Mouse (Mus musculus) heart, postnatal 0 days (tissue): ENCODE data around the gene Cox6a2. TPM values are rescaled to one million over a fixed set of nuclear protein-coding genes. Genes with fewer than 3 reads are reported as not detected.
A peak's percentile ranks its signal among the peaks of the same experiment; 100 is the strongest.

ENCODE experiments used
- ATAC-seq: fragments of 200-750 bp; cut with Nextera tagmentation; 2 replicates; pipeline ENCODE4 v1.8.0; 2017; ENCODE audit warnings: low read depth, moderate number of reproducible peaks, moderate library complexity; ENCODE audit not compliant: insufficient read depth
- DNase-seq: peaks from one replicate; pipeline ENCODE4 v3.0.0-alpha.2; 2016; ENCODE audit warnings: low spot score
- H3K27ac ChIP-seq: fragments of 300-500 bp; sonication (generic); 2 replicates; pipeline ENCODE4 v1.5.1; 2014; ENCODE audit warnings: low read depth, mild to moderate bottlenecking
- H3K27me3 ChIP-seq: fragments of 300-500 bp; sonication (generic); 2 replicates; pipeline ENCODE4 v1.6.1; 2014; ENCODE audit warnings: low read length, mixed read lengths; ENCODE audit not compliant: control insufficient read depth, insufficient read depth
- H3K36me3 ChIP-seq: fragments of 300-500 bp; sonication (generic); replicated peaks from 2 replicates; pipeline ENCODE4 v1.6.1; 2014; ENCODE audit warnings: low read length, mixed read lengths; ENCODE audit not compliant: control insufficient read depth, insufficient read depth
- H3K4me1 ChIP-seq: fragments of 300-500 bp; sonication (generic); 2 replicates; pipeline ENCODE4 v1.6.1; 2014; ENCODE audit warnings: antibody characterized with exemption; ENCODE audit not compliant: control insufficient read depth, insufficient read depth
- H3K4me2 ChIP-seq: fragments of 300-500 bp; sonication (generic); 2 replicates; pipeline ENCODE4 v1.6.1; 2014; ENCODE audit warnings: low read depth, mild to moderate bottlenecking, low read length, moderate library complexity
- H3K4me3 ChIP-seq: fragments of 300-500 bp; sonication (generic); 2 replicates; pipeline ENCODE4 v1.5.1; 2014; ENCODE audit warnings: low read depth, low read length
- H3K9ac ChIP-seq: fragments of 300-500 bp; sonication (generic); replicated peaks from 2 replicates; pipeline ENCODE4 v1.6.1; 2014; ENCODE audit warnings: low read depth, low read length, mixed read lengths
- H3K9me3 ChIP-seq: fragments of 300-500 bp; sonication (generic); replicated peaks from 2 replicates; pipeline ENCODE4 v1.6.1; 2016; ENCODE audit warnings: low read length; ENCODE audit not compliant: control insufficient read depth
- CTCF ChIP-seq: IDR thresholded peaks from 2 replicates; pipeline ENCODE4 v1.5.1; 2016; ENCODE audit warnings: antibody characterized with exemption, control low read depth, low read depth
- EP300 ChIP-seq: IDR thresholded peaks from 2 replicates; pipeline ENCODE4 v1.6.1; 2016; ENCODE audit warnings: antibody characterized with exemption, low read depth
- WGBS: fragments of 180-500 bp; shearing (Covaris S2); extraction: QIAGEN DNeasy Blood & Tissue Kit; methylation state at CpG from one replicate; pipeline ENCODE4 v1.1.7; 2014; 5-methylcytosine and 5-hydroxymethylcytosine counted together
- polyA plus RNA-seq: library from polyadenylated mRNA; unstranded; fragments of >200 nt; fragmentation: Nextera tagmentation; extraction: Ambion mirVana; gene quantifications from 2 replicates; pipeline ENCODE4 v1.2.1, GENCODE M21; 2015
- total RNA-seq: library from RNA; depleted of rRNA; stranded (reverse); fragments of >200 nt; gene quantifications from 2 replicates; pipeline ENCODE4 v1.2.3, GENCODE M21; 2014; ENCODE audit warnings: low replicate concordance

Cox6a2 gene
- total and polyA plus RNA-seq, 2 experiments from 2014 or later, result 1,223 to 3,388 TPM

DNA sequence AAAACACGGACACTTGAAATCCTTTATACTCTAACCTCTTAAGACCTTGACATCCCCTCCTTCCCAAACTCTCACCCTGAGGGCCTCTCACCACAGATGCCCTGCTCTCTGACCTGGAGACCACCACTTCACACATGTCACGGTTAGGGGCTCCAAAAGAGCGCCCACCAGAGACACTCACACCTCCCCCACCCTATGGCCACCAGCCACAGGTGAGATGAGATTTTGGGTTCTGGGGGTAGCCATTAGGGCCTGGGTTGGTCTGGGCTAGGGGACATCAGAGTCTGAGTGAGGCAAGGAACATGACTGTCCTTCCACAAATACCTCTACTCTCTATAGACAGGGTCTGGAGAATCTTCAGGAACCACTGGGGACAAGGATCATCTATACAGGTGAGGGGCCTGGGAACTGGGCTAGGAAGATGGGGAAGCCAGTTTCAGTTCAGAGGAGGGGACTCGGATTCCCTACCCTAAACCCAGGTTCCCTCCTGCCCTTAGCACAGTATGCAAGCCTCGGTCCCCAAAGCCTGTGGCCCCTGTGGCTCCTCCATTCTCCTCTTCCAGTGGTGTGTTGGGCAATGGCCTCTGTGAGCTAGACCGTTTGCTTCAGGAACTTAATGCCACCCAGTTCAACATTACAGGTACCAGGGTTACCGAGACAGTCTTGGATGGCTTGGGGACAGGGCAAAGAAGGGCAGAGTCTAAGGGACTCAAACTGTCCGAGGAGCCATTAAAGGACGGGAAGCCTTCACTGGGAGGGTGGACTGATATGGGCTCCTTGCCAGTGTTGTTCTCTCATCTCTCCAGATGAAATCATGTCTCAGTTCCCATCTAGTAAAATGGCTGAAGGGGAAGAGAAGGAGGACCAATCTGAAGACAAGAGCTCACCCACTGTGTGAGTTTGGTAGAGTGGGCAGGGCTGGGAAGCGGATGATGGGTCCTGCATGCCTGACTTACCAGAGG lies 42.2 kb upstream of the Cox6a2 start:
- Histone ChIP-seq H3K27ac (no peak overlapping the region), H3K27me3 (no peaks in the 10 kb centered on the region), H3K9me3 (no peaks in the 10 kb centered on the region), H3K4me1 (peaks cover 18% of the 10 kb centered on the region), H3K4me2 (peak overlapping the region; percentile 76), H3K9ac (peak overlapping the region; percentile 92), H3K4me3 (peak overlapping the region; percentile 82), H3K36me3 (peaks cover 56% of the 10 kb centered on the region)
- DNase-seq (no peak), ATAC-seq (no peak)
- TF ChIP-seq EP300 (no peak), CTCF (no peak)
- WGBS, result 52% methylated on average over 10 of the region's 10 CpGs

DNA sequence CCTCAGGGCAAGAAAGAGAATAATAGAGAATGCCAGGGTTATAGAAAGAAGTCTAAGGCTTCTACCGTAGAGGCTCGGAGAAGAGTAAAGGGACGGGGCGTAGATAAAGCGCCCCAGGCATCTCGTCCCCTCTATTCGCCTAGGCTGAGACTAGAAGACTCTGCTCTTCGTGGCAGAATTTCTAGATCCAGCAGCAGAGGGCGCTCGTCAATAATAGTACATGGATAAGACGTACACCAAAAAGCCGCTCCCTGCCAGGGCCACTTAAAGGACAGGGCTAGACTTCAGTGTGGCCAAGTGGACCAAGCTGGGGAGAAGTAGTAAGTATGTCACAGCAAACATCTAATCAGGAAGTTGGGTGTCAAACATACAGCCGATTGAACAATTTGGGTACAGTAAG lies 41.3 kb upstream of the Cox6a2 start:
- peak overlapping the region; percentile 92 for H3K9ac ChIP-seq
- H3K9me3 ChIP-seq, result no peaks in the 10 kb centered on the region
- peak; percentile 88 for DNase-seq
- peaks cover 18% of the 10 kb centered on the region for H3K4me1 ChIP-seq
- WGBS, result under 1% methylated on average over 13 of the region's 13 CpGs
- peak overlapping the region; percentile 82 for H3K4me3 ChIP-seq
- H3K4me2 ChIP-seq, result peak overlapping the region; percentile 76
- TF ChIP-seq EP300 (no peak), CTCF (peak; percentile 73)
- H3K27me3 ChIP-seq, result no peaks in the 10 kb centered on the region
- H3K27ac ChIP-seq, result peak overlapping the region; percentile 96
- peak; percentile 75 for ATAC-seq
- H3K36me3 ChIP-seq, result peaks cover 55% of the 10 kb centered on the region

DNA sequence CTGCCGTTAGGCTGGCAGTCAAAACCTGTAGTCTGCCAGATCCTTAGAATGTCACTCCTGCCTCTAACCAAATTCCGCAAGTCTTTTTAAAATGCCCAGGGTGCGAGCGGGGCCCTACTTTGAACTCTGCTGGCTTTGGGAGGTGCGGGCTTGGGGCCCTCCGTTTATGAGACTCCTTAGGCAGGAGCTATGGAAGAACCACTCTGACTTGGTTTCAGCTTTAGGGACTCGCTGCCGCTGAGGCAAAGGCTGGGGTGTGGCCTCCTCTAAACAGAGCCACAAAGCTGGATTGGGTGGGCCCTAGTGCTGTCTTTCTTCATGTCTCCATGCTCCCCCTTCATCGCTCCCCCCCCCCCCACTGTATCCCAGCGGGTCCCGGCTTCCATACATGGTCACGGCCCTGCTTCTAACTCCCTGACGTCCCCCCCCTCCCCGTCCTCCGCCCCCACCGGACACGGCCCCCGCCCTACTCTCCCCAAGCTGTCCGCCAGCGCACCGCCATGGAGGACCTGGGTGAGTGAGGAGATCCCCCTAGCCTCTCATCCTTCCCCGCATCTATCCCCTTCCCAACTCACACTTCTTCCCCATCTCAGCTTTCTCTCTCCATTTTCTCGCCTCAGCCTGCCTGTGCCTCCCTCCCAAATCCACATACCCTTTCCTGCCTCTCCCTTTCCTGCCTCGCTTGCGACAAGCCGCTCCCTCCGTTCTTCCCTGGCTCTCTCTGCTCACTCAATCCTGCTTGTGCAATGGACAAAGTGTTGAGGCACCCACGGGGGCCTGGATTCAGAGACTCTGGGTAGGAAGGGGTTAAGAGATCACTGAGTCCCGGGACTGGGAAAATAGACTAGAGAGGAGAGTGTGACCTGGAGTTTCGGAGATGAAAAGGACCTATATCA lies 40.6 kb upstream of the Cox6a2 start, which contains the start of gene Tgfb1i1:
TSS of gene Tgfb1i1 (plus strand) at position 317 of the 896 bp plus-strand sequence.
- H3K9ac ChIP-seq, result peak within 1 kb of the TSS; percentile 92
- H3K4me3 ChIP-seq, result peak within 1 kb of the TSS; percentile 82
- no peaks in the 10 kb centered on the region for H3K9me3 ChIP-seq
- H3K27me3 ChIP-seq, result no peaks in the 10 kb centered on the region
- H3K4me1 ChIP-seq, result peaks cover 18% of the 10 kb centered on the region
- peak; percentile 85 for DNase-seq
- peaks cover 56% of the 10 kb centered on the region for H3K36me3 ChIP-seq
- TF ChIP-seq CTCF (no peak), EP300 (0 out of 2 replicates have a peak, but pooled peaks have one; percentile 19)
- peak; percentile 90 for ATAC-seq
- H3K27ac ChIP-seq, result peak within 1 kb of the TSS; percentile 96
- H3K4me2 ChIP-seq, result peak within 1 kb of the TSS; percentile 76
- WGBS, result under 1% methylated on average over 29 of the region's 30 CpGs

DNA sequence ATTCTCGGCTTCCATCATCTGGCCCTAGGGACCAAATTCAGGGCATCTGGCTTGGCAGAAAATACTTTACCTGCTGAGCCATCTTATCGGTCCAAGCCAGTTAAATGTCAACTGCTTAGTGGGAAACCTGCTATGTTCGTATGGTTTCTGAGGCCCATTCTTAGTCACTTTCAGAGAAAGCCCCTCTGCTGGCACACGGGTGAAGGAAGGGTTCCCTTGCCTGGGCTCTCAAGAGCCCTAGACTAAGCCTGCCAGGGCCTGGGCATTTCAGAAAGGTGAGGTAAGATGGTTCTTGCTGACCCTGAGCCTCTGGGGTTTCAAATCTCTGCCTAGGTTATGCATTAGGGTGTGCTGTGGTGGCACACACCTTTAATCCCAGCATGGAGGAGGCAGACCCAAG lies 39.4 kb upstream of the Cox6a2 start:
- WGBS, result 79% methylated on average over 4 of the region's 4 CpGs
- H3K4me2 ChIP-seq, result peak overlapping the region; percentile 76
- H3K27ac ChIP-seq, result peak overlapping the region; percentile 96
- H3K4me1 ChIP-seq, result peaks cover 18% of the 10 kb centered on the region
- no peaks in the 10 kb centered on the region for H3K27me3 ChIP-seq
- H3K36me3 ChIP-seq, result peaks cover 59% of the 10 kb centered on the region
- DNase-seq (no peak), ATAC-seq (no peak)
- no peak overlapping the region for H3K4me3 ChIP-seq
- TF ChIP-seq CTCF (no peak), EP300 (no peak)
- no peak overlapping the region for H3K9ac ChIP-seq
- no peaks in the 10 kb centered on the region for H3K9me3 ChIP-seq

DNA sequence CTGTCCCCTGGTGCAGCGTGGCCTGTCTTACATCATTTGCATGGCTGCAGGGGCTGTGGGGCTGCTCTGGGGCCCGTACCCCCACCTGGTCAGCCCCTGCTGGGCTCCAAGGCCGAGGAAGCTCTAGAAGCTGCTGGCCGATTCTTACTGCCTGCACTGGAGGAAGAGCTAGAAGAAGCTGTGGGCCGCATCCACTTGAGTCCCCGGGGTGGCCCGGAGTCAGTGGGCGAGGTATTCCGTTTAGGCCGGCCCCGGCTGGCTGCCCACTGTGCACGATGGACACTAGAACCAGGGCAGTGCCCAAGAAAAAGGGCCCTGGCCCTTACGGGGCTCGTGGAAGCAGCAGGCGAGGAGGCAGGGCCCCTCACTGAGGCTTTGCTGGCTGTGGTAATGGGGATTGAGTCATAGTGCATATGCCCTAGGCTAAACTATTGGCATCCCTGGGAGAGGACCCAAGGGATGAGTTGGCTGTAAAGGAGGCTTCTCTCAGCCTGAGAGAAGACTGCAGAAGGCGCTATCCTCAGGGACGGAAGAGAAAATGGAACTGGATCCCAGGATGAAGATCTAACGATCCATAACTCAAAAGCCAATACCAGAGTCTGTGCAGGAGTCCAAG lies 38.3 kb upstream of the Cox6a2 start:
- Histone ChIP-seq H3K4me1 (peaks cover 18% of the 10 kb centered on the region), H3K9me3 (no peaks in the 10 kb centered on the region), H3K9ac (no peak overlapping the region; the same call in 1 of the 2 replicates), H3K4me3 (no peak overlapping the region), H3K4me2 (no peak overlapping the region), H3K27ac (no peak overlapping the region), H3K36me3 (peaks cover 60% of the 10 kb centered on the region), H3K27me3 (no peaks in the 10 kb centered on the region)
- 92% methylated on average over 18 of the region's 18 CpGs for WGBS
- no peak for TF ChIP-seq EP300
- TF ChIP-seq CTCF, result no peak
- no peak for ATAC-seq
- DNase-seq, result no peak
